Mouse (Mus musculus) lung, postnatal 25 days (tissue): ENCODE data around the gene Sugt1.

Source experiments
- DNase-seq: peaks from one replicate; pipeline ENCODE4 v3.0.0; 2022; ENCODE audit warnings: low spot score

Gene Sugt1

DNA sequence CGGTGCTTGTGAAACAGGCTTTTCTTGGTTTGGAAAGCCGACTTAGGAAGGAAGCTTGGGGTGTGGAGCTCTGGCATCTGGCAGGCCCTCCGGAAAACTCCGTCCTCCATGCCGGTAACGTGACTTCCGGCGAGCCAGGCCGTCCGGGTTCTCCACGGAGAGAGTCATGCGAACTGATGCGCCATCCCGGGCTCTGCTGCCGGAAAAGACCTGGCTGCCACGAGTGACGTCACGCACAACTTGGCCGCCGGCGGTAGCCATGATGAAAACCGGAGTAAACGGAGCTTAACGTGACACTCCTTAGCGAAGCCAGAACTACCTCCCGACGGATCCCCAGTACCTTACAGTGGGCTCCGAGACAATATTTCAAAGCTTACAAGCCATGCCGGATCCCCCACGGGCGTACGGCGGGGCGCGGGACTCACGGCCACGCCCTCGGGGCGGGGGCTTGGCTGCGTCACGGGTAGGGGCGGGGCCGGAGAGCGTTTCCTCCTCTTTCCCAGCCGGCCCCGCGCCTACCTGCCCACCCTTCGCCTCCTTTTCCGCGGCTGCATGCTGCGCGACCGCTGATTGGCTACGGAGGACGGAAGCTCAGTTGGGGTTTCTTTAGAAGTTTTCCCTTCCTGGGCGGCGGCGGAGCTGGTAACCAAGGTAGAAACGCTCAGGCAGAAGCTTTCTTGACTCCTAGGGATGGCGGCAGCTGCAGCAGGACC, at the start of gene Sugt1:
Sugt1 (plus strand) TSS at position 553 of the 713 bp plus-strand sequence.
- DNase-seq, result peak; percentile 97

DNA sequence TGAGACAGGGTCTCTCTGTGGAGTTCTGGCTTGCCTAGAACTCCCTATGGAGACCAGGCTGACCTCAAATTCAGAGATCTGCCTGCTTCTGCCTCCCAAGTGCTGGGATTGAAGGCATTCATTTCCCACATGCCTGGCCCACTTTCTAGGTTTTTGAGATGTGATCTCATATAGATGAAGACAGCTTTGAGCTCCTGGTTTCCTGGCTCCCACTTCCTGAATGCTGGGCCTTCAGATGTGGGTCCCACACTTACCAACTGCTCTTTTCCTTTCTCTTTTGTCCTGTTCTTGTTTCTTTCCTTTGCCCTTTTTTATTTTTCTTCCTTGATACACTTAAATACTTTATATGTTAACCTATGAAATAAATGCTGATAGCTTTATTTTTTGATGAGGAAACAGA, 49.6 kb upstream of the Sugt1 start:
- DNase-seq, result no peak

DNA sequence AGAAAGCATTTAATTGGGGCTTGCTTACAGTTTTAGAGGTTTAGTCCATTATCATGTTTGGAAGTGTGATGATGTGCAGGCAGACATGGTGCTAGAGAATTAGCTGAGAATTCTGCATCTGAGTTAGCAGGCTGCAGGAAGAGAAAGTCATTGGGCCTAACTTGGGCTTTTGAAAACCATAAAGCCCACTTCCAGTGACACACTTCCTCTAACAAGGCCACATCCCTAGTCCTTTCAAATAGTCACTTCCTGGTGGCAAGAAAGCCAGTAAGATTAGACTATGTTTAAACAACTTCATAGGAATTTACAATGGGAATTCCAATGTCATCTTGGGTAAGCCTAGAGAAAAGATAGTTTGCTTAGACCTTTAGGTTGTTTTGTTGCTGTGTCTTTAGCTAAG, 45.9 kb upstream of the Sugt1 start:
- DNase-seq, result no peak

DNA sequence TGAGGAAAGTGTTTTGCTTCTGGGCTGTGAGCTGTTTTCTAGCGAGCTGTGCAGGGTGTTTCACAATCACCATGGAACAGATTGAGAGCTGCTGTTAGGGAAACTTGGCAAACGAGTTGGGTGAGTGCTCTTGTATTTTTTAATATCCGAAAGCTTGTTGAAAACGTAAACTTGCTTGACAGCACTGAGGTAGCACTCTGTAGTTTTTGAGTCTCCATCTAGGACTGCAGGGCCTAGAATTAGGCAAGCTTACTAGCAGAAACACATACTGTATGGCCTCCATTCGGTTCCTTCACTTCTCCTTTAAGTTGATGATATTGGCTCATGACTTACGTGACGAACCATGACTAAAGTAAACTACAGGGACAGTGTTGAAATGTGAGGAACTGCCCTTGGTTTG, 38.1 kb upstream of the Sugt1 start:
- peak; percentile 86 for DNase-seq

DNA sequence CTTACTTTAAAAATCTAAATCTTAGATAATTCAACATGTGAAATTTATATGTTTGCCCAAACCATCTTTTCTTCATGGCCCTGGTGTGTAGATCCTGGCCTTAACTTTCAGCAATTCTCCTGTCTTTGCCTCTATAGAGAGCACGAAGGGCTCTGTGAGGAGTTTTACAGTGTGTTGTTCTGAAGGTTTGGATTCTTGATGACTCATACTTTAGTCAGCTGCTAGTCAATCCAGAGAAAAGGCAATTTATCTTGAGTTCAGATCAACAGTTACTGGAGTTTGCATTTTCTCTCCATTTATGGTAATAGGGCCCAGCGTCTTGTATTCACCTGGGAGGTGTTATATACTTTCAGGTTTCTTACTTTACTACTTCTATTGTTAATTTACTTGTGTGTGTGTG, 35.6 kb upstream of the Sugt1 start:
- DNase-seq, result no peak

DNA sequence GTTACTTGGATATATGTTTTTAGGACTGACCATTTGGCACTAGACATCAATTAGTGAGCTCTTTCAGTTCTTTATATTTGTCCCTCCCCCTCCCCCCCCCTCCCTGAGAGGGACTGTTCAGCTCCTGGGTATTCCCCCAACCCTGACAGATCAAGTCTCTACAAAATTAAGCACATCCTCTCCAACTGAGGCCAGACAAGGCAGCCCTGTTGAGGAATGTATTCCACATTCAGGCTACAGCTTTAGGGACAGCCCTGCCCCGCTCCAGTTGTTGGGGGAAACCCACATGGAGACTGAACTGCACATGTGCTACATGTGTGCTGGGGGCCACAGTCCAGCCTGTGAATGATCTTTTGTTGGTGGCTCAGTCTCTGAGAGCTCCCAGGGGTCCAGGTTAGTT, 34.6 kb upstream of the Sugt1 start:
- no peak for DNase-seq

DNA sequence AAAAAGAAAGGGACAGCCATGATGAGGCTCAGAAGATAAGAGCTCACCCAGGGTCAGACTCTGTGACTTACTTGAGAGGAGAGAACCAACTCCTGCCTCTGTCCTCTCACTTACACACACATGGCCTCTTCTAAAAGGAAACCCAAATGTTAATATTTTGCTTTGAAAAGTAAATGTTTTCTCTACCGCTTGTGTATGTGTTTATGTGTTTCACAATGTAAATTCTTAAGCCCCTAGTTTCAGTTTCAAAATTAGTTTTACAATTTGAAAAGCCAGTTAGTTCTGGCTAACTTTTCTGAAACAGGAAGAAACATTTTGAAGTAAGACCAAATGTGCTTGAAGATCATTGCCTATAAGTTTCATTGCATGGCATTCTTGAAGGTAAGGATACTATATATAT, 29.7 kb upstream of the Sugt1 start:
- DNase-seq, result no peak

DNA sequence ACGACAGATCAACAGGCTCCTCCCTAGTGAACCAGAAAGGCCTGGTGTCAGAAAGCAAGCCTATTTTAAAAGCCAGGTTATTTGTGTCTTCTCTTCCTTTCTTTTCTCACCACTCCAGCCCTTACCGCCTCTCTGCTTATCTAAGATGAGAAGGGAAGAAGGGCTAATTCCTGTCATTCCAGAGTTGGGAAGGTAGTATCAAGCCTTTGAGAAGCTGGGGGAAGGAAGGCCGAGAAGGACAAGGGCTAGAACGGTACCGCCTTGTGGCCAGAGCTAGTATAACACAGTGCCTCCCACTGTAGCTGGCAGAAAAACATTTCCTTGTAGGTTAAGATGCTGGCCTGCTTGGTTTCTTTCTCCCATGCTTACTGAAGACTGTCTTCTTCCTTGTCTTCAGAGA, 24.7 kb upstream of the Sugt1 start:
- DNase-seq, result peak; percentile 72

DNA sequence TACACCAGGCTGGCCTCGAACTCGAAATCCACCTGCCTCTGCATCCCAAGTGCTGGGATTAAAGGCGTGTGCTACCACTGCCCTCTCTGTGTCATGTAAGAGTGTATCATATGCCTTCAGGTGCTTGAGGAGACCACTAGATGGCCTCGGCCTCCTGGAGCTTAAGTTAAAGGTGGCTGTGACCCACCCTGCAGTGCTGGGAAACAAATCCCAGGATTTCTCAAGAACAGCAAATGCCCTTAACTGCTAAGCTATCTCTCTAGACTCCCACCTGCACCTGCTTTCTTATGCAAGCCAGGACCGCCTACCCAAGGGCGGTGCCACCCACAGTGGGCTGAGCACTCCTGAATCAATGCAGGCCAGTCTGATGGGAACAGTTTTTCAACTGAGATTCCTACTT, 22.7 kb upstream of the Sugt1 start:
- DNase-seq, result no peak

DNA sequence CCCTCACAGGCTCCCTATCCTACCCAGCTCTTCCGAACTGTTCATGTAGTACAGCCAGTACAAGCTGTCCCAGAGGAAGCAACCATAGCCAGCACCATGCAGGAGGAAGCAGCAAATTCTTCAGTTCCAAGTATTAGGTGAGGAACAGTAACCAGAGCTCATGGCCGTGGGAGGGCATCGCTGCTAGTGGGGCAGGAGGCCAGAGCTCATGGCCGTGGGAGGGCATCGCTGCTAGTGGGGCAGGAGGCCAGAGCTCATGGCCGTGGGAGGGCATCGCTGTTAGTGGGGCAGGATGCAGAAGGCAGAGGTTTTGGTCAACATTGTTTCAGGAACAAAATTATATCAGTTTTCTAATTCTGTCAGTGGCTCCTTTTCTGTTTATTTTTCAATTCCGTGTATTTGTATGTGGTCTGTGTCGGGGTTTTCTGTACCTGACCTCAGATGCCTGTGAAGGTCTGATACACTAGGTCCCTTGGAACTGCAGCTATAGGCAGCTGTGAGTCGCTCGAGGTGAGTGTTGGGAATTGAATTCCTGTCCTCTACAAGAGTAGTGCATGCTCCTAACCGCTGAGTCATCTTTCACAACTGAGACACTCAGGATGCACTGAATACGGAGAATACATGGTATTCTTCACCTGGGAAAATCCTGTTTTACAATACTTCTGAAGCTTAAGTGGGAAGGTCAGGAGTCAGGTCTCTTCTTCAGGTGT, 13.9 kb upstream of the Sugt1 start:
- DNase-seq, result no peak

DNA sequence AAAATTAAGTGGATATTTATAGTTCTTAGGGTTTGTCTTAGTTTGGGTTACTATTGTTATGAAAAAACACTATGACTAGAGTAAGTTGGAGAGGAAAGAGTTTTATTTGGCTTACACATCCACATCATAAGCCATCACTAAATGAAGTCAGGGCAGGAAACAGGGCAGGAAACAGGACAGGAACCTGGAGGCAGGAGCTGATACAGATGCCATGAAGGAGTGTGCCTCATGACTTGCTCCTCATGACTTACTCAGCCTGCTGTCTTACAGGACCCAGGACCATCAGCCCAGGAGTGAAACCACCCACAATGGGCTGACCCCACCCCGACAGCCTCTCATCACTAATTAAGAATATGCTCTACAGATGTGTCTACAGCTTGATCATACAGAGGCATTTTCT, 13.1 kb upstream of the Sugt1 start:
- DNase-seq, result no peak

DNA sequence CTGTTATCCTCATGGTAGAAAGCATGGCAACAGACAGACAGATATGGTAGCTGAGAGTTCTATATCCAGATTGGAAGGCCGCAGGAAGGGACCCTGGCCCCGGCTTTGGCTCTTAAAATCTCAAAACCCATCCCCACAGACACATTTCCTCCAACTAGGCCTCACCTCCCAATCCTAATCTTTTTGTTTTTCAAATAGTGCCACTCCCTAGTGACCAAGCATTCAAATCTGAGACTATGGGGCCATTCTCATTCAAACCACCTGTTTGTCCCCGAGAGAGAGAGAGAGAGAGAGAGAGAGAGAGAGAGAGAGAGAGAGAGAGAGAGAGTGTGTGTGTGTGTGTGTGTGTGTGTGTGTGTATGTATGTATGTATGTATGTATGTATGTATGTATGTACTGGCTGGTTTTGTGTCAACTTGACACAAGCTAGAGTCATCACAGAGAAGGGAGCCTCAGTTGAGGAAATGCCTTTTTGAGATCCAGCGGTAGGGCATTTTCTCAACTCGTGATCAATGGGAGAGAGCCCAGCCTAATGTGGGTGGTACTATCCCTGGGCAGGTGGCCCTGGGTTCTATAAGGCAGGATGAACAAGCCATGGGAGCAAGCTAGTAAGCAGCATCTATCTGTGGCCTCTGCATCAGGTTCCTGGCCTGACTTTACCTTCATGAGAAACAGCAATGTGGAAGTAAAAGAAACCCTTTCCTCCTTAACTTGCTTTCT, 3.8 kb upstream of the Sugt1 start:
- no peak for DNase-seq

DNA sequence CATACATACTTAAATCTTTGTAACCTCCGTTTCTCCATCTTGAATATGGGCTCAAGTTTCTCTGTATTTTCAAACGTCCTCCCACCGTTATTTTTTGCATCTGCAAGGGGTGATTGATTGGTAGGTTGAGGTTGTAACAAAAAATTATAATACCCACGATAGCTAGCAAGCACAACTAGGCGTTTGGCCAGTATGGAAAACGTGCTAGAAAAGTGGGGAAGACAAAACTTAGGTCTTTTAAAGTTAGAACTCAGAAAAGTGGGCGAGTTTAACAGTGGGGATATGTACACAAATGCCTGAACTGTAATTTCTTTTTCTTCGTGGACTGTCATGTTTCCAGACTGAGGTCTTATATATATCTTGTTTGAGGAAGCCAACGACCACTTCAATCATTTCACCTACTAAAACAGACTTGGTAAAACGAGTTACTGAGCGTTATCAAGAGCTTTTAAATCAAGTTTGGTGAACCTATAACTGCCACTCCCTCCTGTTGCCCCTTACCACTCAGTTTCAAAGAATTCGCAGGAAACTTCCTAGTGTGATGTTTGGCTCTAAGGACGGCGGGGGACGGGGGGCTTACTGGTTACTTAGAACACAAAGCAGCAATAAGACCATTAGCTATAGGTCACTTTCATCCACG, 872 bp upstream of the Sugt1 start:
- no peak for DNase-seq

DNA sequence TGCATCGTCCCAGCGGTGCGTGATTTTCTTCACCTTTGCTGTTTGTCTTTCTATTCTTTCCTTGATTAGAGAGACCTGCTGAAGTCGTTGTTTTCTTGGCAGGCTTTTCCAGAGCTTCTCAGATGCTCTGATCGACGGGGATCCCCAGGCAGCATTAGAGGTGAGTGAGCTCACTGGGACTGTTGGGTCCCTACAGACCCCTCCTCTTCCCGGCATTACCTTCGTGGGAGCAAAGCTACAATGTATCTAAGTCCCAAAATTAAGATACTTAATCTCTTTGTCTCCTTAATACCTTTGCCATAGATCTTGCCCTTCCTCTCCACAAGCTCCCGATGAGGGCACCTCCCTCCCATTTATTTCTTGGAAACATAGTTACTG, 350 bp downstream of the Sugt1 start:
- DNase-seq, result no peak

DNA sequence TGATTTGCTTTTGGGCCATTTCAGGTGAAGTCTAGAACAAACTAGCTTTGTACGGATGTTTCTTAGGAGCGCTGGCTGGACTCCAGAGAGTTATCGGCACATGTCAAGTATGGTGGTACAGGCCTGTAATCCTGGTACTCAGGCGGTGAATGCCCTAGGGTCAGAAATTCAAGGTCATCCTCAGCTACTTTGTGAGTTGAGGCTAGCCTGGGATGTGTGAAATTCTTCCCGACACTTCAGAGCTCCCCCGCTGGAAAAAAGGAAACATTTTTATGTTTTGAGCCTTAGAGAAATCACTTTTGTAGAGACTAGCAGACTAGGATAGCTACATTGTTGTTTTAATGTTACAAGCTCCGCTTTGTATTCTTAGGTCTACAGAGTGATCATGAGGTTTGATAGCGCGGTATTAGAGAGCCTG, 1.1 kb downstream of the Sugt1 start:
- no peak for DNase-seq

DNA sequence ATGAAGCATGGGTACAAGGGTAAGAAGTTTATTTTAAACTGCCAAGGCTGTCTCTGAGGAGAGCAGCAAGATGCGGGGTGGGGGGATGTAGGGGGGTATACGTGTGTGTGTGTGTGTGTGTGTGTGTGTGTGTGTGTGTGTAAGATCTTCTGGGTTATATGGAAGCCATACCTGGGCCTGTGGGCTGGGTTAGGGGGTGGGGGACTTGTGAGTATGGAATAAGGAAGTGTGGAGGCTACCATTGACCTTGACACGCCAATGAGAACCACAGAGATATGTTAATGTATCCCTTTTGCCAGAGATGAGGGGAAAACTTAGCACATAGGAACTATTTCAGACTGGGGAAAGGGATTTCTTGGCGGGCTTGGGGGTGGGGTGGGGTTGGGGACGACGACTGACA, 1.9 kb downstream of the Sugt1 start:
- DNase-seq, result no peak

DNA sequence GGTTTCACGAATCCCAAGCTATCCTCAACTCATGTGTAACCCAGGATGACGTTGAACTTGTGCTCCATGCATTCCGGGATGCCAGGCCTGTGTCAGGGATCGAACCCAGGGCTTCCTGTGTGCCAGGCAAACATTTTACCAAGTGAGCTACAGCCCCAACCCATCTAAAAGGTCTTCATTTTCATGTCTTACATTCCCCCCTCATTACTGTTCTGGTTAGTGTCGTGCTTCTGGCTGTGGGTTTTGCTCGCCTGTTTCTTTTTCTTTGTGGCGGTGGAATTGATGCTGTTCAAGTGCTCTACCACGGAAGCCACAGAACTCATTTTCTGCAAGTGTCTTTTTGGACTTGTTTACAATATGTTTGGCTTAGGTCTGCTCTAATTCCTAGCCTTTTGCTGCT, 3.4 kb downstream of the Sugt1 start:
- DNase-seq, result no peak

DNA sequence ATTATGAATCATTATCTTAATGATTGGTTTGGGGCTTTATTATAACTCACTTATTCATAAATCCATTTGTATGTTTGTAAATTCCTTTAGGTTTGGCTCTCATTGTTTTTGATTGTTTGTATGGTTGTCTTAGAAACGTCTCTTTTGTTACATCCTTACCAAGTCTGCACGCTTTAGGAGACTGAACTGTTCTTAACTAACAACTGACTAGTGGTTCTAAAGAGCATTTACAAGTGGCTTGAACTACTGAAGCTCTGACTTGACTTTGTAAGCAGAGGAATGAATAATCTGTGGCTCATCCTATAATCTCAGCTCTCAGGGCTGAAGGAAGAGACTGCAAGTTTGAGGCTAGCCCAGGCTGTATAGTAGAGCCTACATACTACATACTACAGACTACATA, 4.1 kb downstream of the Sugt1 start:
- no peak for DNase-seq

DNA sequence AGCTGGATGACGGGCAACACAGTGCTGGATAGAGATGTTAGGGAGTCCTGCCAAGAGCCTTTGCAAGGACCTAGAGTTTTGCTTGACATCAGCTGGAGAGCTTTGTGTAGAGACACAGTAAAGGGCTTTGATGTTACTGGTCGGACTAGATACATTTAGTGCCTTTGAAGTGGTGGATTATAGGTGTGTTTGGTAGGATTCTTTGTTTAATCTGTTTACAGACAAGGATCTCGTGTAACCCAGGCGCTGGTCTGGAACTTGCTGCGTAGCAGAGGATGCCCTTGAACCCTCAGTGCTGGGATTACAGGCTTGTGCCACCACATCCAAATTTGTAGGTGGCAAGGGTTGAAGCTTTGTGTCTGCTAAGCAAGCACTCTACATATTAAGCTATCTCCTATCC, 6.6 kb downstream of the Sugt1 start:
- DNase-seq, result no peak

DNA sequence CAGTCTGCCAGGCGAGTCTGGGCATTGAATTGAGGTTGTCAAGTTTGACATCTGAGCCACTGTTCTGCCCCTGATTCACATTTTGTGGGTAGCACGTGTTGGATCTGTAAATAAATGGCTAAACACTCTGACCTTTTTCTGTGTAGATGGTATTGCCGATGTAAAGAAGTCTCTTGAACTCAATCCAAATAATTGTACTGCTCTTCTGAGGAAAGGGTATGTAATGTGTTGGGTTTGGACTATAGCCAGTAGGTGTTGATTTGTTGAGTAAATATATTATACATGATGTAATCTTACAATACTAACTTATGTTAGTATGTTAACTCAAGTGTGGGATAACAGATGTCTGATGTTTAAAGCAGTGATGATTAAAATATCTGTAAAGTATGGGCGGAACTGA, 9.1 kb downstream of the Sugt1 start:
- no peak for DNase-seq

DNA sequence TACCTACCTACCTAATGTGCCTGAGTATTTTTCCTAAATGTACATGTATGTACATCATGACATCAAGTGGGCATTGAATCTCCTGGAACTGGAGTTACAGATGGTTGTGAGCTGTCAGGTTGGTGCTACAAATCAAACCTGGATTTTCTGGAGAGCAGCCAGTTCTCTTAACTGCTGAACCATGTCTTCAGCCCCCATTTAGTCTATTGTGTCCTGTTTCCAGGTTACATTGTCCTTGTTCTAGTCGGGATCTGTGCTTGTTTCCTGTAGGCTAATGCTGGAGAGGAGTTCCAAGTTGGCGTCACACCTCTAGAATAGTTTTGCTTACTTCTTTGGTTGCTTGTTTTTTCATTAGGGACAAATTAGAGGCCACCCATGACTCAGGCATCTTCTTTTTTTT, 18.4 kb downstream of the Sugt1 start:
- DNase-seq, result no peak

DNA sequence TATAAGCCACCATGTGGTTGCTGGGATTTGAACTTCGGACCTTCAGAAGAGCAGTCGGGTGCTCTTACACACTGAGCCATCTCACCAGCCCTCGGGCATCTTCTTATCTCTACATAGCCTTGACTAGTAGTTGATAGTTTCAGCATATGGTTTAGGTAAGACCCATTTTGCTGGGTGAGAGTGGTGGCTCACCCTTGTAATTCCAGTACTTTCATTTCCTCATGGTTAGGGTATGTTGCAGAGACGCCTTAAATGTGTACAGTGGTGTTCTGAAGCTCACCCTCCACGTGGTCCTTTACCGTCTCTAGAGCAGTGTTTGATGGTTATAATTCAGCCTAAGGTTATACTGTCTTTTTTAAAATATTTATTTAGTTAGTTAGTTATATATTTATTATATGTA, 18.9 kb downstream of the Sugt1 start:
- no peak for DNase-seq

DNA sequence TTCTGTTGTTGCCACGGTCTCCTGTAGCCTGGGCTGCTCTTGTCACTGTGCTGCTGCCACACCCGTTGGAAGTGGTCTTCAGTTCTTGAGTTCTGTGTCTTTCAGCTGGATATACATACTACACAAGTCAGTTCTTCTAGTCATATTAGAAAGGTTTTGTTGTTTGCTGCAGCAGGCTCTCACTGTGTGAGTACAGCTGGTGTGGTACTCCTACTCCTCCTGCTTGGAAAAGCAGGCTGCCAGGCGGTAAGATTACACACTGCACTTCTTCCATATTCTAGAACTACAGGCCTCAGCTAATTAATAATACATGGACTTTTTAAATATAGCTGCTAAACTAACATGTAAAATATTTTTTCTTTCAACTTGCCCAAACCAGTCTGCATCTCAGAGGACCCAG, 19.4 kb downstream of the Sugt1 start:
- no peak for DNase-seq
